Mouse (Mus musculus): ENCODE measurements around the gene Olfr1380. TPM values are rescaled to one million over a fixed set of nuclear protein-coding genes. Genes with fewer than 3 reads are reported as not detected.
"Not testable (repeated sequence)": the region's sequence is repeated elsewhere in the genome, so short reads cannot be mapped to it uniquely, and the experiment has no call there.

Olfr1380 gene
- 0.32 TPM in 1 of 3 replicates, not detected in the others for total RNA-seq (2017)

DNA sequence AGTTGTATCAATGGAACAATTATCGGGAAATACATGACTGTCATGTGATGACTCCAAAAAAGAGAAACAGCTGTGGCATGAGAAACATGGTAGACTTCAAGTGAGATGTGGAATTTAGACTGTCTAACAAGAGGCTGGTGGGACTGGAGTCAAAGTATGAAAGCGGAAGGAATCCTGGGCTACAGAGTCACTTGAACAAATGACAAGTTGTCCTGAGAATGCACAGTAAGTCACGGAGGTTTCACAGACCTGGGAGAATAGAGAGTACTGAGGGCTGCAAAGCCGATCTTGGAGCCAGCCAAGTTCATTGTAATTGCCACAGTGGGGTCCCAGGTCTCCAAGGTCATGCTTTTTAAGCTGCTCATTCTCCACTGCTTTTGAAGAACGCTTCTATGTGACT, at the start of gene Olfr1380:
TSS of gene Olfr1380 (plus strand) at position 301 of the 400 bp plus-strand sequence.
- ATAC-seq (replicated peaks; ENCODE audit: insufficient number of reproducible peaks, low FRiP score, low TSS enrichment, poor library complexity, severe bottlenecking): not testable (repeated sequence)

DNA sequence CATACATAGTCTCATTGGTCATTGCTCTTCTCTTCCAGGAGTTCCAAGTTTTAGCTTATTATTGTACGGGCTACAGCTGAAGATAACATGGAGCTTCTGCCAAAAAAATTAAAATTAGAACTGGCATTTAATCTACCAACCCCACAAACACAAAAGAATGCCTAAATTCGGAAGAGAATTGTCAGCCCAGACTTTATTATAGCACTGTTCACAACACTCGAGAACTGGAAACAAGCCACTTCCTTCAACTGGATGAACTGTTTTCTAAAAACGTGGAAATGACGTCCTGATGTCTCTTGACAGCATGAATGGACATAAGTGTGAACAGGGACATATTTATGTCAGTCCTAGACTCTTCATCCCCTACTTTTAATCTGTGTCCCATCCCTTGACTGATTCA, 38.6 kb upstream of the Olfr1380 start:
- ATAC-seq (replicated peaks; ENCODE audit: insufficient number of reproducible peaks, low FRiP score, low TSS enrichment, poor library complexity, severe bottlenecking): no peak

DNA sequence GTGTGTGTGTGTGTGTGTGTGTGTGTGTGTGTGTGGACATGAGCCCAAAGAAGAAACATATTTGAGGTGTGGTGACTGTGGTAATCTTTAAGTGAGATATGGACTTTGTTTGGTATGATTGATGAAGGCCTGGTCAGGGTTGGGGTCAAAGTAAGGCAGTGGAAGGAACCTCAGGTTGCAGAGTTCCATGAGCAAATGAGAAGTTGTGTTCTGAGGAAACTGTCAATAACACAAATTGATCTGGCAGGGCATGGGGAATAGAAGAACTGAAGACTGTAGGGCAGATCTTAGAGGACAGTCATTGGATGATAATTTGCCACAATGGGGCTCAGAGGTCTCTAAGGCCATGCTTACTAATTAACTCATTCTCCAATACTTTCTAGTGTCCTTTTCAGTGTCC, 37.3 kb upstream of the Olfr1380 start, which contains the start of gene Olfr1383:
TSS of gene Olfr1383 (plus strand) at position 301 of the 400 bp plus-strand sequence.
- ATAC-seq (replicated peaks; ENCODE audit: insufficient number of reproducible peaks, low FRiP score, low TSS enrichment, poor library complexity, severe bottlenecking): no peak

DNA sequence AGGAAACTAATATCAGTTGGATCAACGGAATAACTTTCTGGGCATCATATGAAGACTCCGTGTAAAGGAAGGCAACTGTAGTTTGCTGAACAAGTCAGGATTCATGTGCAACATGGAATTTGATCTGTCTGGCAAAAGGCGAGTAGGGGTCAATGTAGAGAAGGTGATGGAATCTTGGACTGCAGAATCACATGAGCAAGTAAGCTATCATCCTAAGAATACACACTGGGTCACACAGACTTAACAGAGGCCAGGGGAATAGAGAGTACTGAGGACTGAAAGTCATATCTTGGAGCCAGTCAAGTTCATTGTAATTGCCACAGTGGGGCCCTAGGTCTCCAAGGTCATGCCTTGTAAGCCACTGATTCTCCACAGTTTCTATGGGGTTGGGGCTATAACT, 28.7 kb upstream of the Olfr1380 start, which contains the start of gene Olfr1382:
TSS of gene Olfr1382 (plus strand) at position 301 of the 400 bp plus-strand sequence.
- no peak for ATAC-seq (replicated peaks; ENCODE audit: insufficient number of reproducible peaks, low FRiP score, low TSS enrichment, poor library complexity, severe bottlenecking)

DNA sequence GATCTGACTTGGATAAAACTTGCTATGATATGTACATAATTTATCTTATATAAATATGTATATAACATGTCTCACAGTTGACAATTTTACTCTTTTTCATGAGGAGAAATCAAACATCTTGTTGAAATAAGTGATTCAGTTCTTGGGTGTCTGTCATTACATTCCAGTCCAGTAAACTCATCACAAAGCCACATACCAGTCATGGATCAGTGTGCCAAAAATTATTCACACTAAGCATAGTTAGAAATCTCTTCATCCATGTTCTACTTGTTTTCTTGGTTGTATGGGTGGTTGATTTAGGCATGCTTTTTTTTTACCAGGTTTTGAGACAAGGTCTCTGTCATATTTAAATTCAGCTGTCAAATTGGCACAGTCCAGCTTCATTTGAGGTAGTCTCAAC, 23.9 kb upstream of the Olfr1380 start:
- ATAC-seq (replicated peaks; ENCODE audit: insufficient number of reproducible peaks, low FRiP score, low TSS enrichment, poor library complexity, severe bottlenecking): no peak

DNA sequence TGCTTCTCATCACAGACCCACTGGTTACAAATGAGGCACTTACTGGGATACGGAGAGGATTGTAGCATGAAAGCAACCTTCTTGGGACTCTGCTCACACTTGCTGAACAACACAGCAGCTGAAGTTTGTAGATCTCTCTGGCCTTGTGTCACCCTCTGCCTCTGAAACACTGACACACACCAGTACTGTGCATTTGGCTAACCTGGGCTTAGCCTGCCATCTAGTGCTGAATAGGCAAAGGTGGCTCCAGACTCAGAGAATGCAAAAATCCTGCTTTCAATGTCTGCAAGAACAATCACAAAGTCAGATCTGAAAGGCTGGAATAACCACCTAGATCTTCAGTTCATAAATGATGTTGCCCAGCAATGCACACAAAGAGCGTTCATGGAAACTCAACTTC, 20.0 kb upstream of the Olfr1380 start:
- ATAC-seq (replicated peaks; ENCODE audit: insufficient number of reproducible peaks, low FRiP score, low TSS enrichment, poor library complexity, severe bottlenecking): not testable (repeated sequence)

DNA sequence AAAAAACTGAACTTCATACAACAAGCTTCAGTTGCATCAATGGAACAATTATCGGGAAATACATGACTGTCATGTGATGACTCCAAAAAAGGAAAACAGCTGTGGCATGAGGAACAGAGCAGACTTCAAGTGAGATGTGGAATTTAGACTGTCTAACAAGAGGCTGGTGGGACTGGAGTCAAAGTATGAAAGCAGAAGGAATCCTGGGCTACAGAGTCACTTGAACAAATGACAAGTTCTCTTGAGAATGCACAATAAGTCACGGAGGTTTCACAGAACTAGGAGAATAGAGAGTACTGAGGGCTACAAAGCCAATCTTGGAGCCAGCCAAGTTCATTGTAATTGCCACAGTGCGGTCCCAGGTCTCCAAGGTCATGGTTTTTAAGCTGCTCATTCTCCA, 13.5 kb upstream of the Olfr1380 start, which contains the start of gene Olfr1381:
TSS of gene Olfr1381 (plus strand) at position 301 of the 400 bp plus-strand sequence.
- not testable (repeated sequence) for ATAC-seq (replicated peaks; ENCODE audit: insufficient number of reproducible peaks, low FRiP score, low TSS enrichment, poor library complexity, severe bottlenecking)

DNA sequence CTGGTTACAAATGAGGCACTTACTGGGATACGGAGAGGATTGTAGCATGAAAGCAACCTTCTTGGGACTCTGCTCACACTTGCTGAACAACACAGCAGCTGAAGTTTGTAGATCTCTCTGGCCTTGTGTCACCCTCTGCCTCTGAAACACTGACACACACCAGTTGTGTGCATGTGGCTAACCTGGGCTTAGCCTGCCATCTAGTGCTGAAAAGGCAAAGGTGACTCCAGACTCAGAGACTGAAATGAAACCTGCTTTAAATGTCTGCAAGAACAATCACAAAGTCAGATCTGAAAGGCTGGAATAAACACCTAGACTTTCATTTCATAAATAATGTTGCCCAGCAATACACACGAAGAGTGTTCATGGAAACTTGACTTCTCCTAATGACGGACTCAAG, 2.6 kb upstream of the Olfr1380 start:
- not testable (repeated sequence) for ATAC-seq (replicated peaks; ENCODE audit: insufficient number of reproducible peaks, low FRiP score, low TSS enrichment, poor library complexity, severe bottlenecking)

DNA sequence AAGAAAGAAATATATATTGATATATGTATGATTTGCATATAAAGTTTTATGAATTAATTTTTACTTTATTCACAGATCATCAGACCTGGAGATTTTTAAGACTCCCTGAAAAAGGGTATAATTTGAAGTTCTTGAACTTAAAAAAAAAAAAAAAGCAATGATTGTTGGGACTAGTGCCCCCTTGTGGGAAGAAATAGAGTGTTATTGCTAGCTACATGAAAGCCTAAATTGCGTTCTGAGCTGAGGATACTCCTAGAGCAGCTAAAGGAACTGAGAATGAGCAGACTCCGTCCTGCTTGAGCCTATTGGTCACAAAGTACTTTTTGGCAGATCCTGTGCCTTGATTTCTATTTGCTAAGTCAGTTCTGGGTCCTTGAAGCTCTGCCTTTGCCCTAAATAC, 18.4 kb downstream of the Olfr1380 start:
- not testable (repeated sequence) for ATAC-seq (replicated peaks; ENCODE audit: insufficient number of reproducible peaks, low FRiP score, low TSS enrichment, poor library complexity, severe bottlenecking)

DNA sequence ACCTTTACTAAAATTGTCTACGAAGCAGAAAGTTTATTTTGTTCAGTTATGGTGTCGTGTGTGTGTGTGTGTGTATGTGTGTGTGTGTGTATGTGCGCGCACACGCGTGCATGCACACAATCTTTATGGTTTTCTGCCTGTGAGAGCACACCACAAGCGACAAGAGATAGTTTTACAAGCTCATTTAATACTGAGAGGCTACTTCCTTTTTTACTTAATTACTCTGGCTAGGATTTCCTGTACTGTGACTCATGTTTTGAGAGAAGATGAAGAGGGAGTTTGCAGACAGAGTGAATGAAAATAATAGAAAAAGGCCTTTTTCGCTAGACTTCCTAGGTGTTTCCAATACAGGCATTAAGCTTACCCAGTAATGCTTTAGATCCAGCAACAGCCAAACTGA, 23.8 kb downstream of the Olfr1380 start:
- ATAC-seq (replicated peaks; ENCODE audit: insufficient number of reproducible peaks, low FRiP score, low TSS enrichment, poor library complexity, severe bottlenecking): not testable (repeated sequence)

DNA sequence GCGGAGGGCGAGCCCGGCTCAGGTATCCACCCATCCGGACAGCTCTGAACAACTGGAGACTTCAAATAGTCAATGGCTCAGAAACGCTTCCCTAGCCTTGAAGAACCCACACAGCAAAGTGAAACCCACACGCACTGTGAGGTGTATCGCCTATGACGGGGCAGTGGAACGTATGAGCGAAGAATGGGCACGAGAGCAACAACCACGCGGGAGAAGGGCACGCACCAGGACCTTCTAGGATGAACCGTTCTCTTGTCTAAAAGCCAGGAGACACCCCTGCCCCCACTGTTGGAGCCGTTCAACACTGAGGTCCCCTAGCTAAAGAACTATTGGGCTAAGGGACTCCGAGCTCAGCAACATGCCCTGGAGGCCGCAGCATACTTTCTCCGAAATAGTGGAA, 33.5 kb downstream of the Olfr1380 start:
- ATAC-seq (replicated peaks; ENCODE audit: insufficient number of reproducible peaks, low FRiP score, low TSS enrichment, poor library complexity, severe bottlenecking): no peak

DNA sequence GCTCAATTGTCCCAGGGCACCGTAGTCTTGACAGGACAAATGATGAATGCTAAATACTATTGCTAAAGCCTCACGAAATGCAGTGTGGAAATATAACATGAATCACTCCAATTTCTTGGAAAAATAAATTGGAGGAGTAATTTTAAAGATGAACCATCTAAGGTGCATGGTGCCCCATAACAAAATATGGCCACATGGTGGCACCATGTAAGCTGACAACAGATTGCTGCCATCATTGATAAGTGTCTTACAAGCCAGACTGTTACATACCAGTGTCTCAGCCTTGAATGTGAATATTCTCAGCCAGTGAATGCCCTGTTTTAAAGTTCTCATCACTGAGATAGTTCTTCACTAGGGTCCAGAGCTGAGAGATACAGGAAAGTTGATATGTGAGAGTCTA, 40.5 kb downstream of the Olfr1380 start:
- not testable (repeated sequence) for ATAC-seq (replicated peaks; ENCODE audit: insufficient number of reproducible peaks, low FRiP score, low TSS enrichment, poor library complexity, severe bottlenecking)

DNA sequence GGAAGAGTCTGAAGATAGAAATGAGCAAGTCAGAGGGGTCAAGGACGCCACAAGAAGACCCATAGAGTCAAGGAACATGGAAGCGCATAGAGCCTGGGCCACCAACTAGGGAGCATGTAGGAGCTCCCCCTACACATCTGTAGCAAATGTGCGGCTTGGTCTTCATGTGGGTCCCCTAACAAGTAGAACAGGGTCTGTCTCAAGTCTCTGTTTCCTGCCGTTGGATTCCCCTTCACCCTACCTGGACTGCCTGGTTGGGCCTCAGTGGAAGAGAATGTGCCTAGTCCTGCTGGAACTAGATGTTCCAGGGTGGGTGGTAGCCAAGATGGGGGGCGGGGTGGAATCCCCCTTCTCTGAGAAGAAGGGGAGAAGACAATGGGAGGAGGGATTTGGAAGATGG, 51.6 kb downstream of the Olfr1380 start:
- not testable (repeated sequence) for ATAC-seq (replicated peaks; ENCODE audit: insufficient number of reproducible peaks, low FRiP score, low TSS enrichment, poor library complexity, severe bottlenecking)

DNA sequence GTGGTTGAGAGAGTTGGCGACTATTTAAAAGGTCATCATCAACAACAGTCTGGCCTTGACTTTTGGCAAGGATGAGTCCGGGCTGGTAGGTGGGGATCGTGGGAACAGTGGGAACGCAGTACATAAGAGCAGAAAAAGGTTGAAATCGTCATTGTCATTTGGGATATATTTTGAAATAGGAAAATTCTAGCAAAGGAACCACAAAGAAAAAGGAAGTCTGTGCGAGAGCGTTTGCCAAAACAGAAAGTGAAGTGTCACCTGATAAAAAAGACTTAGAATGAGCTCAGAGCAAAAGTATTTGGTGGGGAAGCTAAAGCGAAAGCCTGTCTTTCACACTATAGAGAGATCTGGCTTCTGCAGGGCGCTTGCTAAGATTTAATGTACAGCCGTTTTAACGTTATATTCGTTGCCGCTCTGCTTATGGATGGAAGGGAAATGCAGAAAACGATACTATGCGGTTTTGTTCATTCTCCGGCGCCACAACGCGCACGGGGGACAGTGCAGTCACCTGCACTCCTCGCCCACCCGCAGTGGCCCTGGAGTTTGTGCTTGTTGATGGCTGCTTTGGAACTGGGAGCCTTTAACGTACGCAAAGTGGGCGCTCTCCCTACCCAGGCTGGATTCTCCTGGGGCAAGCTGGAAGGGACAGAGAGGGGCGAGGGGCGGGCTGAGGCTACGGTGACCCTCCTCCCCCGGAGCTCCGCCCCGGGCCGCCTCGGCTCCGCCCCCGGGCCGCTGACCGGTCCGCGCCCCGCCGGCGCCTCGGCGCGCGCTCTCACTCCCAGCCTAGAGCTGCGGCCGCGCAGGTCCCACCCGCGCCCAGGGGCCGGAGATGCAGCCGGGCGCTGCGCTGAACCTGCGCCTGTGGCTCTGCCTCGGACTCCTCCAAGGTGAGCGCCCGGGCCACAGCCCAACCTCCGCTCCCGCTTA, 52.5 kb downstream of the Olfr1380 start, which contains the start of gene Flt4:
TSS of gene Flt4 (plus strand) at position 326 of the 930 bp plus-strand sequence.
- not testable (repeated sequence) for ATAC-seq (replicated peaks; ENCODE audit: insufficient number of reproducible peaks, low FRiP score, low TSS enrichment, poor library complexity, severe bottlenecking)

DNA sequence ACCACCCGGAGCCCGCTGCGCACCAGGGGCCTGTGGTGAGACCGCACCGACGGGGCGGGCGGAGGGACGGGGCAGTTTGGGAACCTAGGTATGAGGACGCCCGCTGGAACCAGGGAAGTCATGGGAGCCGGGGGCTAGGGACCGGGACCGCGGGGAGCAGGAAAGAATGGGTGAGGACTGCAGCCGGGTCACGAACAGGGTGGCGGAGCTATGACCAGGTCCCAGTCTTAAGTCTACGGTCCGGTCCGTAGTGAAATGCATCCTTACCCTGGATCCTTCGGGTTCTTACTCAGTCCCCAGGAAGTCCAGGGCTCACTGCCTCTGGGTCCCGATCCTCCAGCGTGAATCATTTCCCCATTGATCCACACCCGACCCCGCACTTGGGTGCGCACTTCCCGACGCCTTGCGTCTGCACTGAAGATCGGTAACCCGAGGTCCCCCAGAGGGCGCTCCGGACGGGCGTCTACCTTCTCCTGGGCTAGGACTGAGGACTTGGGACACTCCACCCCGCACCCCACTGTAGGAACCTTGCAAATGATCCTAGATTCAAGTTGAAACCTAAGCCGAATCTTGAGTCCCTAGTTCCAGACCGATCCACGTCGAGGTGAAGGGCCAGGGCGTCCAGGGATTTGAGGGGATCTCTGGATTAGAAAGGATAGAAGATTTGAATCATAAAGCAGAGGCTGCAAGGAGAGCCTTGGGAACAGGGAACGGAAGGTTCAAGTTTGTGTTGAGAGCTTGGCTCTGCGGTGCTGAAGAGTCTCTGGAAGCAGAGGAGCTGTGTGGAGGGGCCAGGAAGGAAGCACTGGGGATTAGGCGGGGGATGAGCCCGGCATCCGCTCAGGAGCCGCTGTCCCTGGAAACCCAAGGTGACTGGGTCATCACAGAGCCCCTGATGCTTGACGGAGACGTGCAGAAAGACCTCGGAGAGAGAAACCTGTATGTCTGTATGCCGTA, 53.5 kb downstream of the Olfr1380 start:
- ATAC-seq (replicated peaks; ENCODE audit: insufficient number of reproducible peaks, low FRiP score, low TSS enrichment, poor library complexity, severe bottlenecking): not testable (repeated sequence)

DNA sequence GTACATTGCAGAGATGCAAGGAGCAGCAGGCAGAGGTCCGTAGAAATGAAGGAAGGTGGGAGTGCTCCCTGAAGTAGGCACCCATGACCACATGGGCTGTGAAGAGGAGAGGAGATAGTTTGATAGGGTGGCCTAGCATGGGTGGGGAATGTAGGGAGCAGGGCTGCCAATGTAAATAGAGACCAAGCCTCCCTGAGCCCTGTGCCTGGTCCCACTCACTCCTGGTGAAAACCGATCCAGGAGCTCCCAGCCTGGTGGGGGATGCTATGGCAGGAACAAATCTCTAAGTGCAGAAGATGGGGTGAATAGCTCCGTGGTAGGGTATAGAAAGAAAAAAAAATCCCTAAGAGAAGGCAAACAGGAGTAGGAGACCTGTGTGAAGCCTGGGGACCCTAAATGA, 54.7 kb downstream of the Olfr1380 start:
- not testable (repeated sequence) for ATAC-seq (replicated peaks; ENCODE audit: insufficient number of reproducible peaks, low FRiP score, low TSS enrichment, poor library complexity, severe bottlenecking)

DNA sequence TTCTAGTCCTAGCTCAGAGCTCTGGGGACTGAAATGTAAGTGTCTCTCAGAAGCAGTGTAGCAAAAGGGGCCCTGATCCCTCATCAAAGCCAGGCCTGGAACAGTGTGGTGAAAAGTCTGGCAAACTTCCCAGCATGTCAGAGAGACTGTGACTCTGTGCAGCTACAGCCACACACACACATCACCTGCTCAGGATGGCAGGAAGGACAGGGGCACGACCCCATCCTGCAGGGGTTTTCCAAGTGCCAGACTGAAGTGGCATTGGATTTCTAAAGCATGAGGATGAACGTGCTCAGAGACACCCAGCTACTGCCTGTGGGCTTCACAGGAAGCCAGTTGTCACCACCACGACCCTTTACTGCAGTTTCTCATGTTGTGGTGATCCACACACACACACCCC, 55.5 kb downstream of the Olfr1380 start:
- ATAC-seq (replicated peaks; ENCODE audit: insufficient number of reproducible peaks, low FRiP score, low TSS enrichment, poor library complexity, severe bottlenecking): no peak

DNA sequence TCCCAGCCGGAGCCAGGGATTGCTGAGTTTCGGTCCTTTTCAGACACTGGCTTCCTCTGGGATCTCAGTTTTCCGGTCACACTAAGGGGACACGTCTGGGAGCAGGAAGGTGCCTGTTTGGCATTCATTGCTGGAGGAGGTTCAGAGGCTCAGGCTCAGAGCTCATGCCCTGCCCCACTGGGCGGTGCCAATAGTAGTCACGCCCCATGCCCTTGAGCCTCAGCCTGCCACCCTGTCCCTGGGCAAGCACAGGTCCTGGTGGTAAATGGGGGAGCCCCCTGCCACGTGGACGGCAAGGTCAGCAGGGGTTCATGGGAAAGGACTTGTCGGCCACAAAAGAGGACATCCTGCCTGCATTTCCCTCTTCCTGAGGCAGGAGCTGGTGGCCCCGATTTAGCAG, 56.7 kb downstream of the Olfr1380 start:
- no peak for ATAC-seq (replicated peaks; ENCODE audit: insufficient number of reproducible peaks, low FRiP score, low TSS enrichment, poor library complexity, severe bottlenecking)

Data from monocyte, adult 5-6 weeks (primary cell).